Mouse (Mus musculus): ENCODE measurements at regions not wholly inside any gene's neighbourhood (a gene's known extent, or its start where the extent isn't known, plus 50 kb on each side); places are given as distances from the start of the nearest gene placed in this dataset.

DNA sequence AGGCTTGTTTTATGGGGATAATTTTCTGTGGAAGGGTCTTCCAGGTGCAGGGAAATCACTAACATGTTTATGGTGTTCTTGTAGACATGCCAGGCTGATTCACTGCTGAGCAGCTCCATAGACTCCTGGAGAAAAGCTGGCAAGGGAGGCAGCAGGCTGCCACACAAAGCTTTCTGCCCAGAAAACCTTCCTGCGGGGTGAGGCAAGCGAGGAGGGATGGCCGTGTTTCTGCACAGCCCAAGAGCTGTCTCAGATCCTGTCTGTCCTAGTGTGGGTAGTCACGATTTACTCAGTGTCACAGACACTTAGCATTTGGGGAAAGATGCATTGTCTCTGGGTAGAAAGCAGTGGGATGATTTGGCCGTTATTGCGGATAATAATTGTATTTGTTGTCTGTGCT, 244.2 kb upstream of the Ppp2r3a start:
- TF ChIP-seq EP300 (IDR thresholded peaks at IDR 0.05; ENCODE audit: low read depth) (no peak), CTCF (IDR thresholded peaks at IDR 0.05; ENCODE audit: low read depth) (no peak)
